Mouse (Mus musculus): ENCODE measurements around the gene Pon2. TPM values are rescaled to one million over a fixed set of nuclear protein-coding genes. Genes with fewer than 3 reads are reported as not detected.

Gene Pon2
- total and polyA plus RNA-seq, 2 experiments = 17.1 to 36.1 TPM

DNA sequence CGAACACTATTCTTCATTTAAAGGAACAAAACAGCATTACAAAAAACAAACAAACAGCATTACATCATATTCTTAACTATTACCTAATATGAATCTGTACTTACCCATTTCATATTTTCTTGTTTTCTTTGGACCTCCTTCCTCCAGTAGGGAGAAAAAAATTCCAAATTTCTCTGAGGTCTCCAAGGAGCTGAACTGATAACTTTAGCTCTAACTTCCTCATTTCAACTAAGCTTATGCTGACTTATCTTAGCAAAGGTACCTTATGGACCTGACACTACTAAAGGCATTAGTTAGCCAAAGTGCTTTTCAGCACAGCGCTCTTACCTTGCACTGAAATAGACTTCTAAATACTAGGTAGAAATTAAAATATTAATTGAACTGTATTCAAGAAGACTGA is 43.4 kb downstream of the Pon2 start:
- H3K9ac ChIP-seq (ENCODE audit: low read depth, low read length) = no peak overlapping the region
- 65% methylated on average over 2 of the region's 2 CpGs for WGBS
- H3K27me3 ChIP-seq (ENCODE audit: control insufficient read depth, insufficient read depth, low read length) = no peaks in the 10 kb centered on the region
- peaks cover 11% of the 10 kb centered on the region; the same call in 1 of the 2 replicates for H3K36me3 ChIP-seq (ENCODE audit: control insufficient read depth, insufficient read depth, low read length)
- H3K79me2 ChIP-seq (ENCODE audit: control insufficient read depth, insufficient read depth, low read length) = no peaks in the 10 kb centered on the region
- peaks cover 7% of the 10 kb centered on the region for H3K4me1 ChIP-seq (ENCODE audit: control insufficient read depth, insufficient read depth, low read length)
- no peak overlapping the region for H3K4me3 ChIP-seq (ENCODE audit: insufficient read depth, low read depth, low read length)
- H3K27ac ChIP-seq (replicated peaks; ENCODE audit: insufficient read depth, low read depth, low read length) = no peak overlapping the region
- peak; percentile 16 for DNase-seq (ENCODE audit: extremely low read depth, low read depth, low spot score)
- TF ChIP-seq POLR2A (IDR thresholded peaks at IDR 0.05; ENCODE audit: extremely low read depth, insufficient read depth, low read length) (no peak), CTCF (IDR thresholded peaks at IDR 0.05; ENCODE audit: low read depth, low read length) (no peak)

DNA sequence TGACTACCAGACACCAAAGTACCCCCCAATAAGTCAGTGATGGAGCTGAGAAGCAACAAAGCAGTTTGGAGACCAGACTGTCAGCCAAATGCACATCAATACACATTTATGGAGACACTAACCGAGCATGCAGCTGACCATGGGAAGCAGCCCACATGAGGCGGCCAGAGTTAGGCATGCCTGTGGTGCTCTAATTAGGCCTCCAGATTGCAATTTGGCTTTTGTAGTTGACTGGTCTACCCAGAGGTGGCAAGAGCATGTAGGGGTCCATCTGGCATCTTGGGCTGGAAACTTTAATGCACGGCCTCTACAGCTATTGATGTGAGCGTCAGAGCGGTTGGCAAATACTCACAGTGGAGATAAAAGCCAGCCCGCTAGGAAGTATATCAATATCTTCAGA is 52.3 kb downstream of the Pon2 start:
- H3K9ac ChIP-seq (ENCODE audit: low read depth, low read length) = no peak overlapping the region
- H3K79me2 ChIP-seq (ENCODE audit: control insufficient read depth, insufficient read depth, low read length) = no peaks in the 10 kb centered on the region
- no peak overlapping the region for H3K4me3 ChIP-seq (ENCODE audit: insufficient read depth, low read depth, low read length)
- H3K4me1 ChIP-seq (ENCODE audit: control insufficient read depth, insufficient read depth, low read length) = no peaks in the 10 kb centered on the region
- no peak for DNase-seq (ENCODE audit: extremely low read depth, low read depth, low spot score)
- peaks cover 42% of the 10 kb centered on the region for H3K36me3 ChIP-seq (ENCODE audit: control insufficient read depth, insufficient read depth, low read length)
- H3K27me3 ChIP-seq (ENCODE audit: control insufficient read depth, insufficient read depth, low read length) = no peaks in the 10 kb centered on the region
- TF ChIP-seq CTCF (IDR thresholded peaks at IDR 0.05; ENCODE audit: low read depth, low read length) (no peak), POLR2A (IDR thresholded peaks at IDR 0.05; ENCODE audit: extremely low read depth, insufficient read depth, low read length) (no peak)
- 94% methylated on average over 6 of the region's 6 CpGs for WGBS
- H3K27ac ChIP-seq (replicated peaks; ENCODE audit: insufficient read depth, low read depth, low read length) = no peak overlapping the region

DNA sequence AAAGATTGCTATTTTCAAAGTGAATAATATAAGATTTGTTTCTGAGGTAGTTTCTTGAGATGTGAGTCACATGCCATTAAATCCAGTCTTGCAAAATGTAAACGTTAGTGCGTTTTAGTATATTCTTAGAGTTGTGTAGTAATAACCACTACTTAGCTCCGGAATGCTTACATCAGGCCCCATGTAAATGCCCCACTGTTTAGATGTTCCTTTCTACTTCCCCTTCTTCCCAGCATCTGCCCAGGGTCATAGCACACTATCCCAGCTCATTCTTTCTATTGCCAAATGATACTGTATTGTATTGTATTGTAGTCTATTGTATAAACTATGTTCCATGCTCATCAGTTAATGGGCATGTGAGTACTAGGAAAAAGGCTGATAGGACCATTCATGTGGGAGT is 59.5 kb downstream of the Pon2 start:
- WGBS = 92% methylated on average over 3 of the region's 3 CpGs
- Histone ChIP-seq H3K36me3 (ENCODE audit: control insufficient read depth, insufficient read depth, low read length) (peaks cover 48% of the 10 kb centered on the region), H3K4me1 (ENCODE audit: control insufficient read depth, insufficient read depth, low read length) (peaks cover 4% of the 10 kb centered on the region), H3K4me3 (ENCODE audit: insufficient read depth, low read depth, low read length) (no peak overlapping the region), H3K9ac (ENCODE audit: low read depth, low read length) (no peak overlapping the region), H3K27ac (replicated peaks; ENCODE audit: insufficient read depth, low read depth, low read length) (no peak overlapping the region), H3K27me3 (ENCODE audit: control insufficient read depth, insufficient read depth, low read length) (no peaks in the 10 kb centered on the region), H3K79me2 (ENCODE audit: control insufficient read depth, insufficient read depth, low read length) (no peaks in the 10 kb centered on the region)
- no peak for TF ChIP-seq CTCF (IDR thresholded peaks at IDR 0.05; ENCODE audit: low read depth, low read length)
- no peak for TF ChIP-seq POLR2A (IDR thresholded peaks at IDR 0.05; ENCODE audit: extremely low read depth, insufficient read depth, low read length)
- DNase-seq (ENCODE audit: extremely low read depth, low read depth, low spot score) = no peak

DNA sequence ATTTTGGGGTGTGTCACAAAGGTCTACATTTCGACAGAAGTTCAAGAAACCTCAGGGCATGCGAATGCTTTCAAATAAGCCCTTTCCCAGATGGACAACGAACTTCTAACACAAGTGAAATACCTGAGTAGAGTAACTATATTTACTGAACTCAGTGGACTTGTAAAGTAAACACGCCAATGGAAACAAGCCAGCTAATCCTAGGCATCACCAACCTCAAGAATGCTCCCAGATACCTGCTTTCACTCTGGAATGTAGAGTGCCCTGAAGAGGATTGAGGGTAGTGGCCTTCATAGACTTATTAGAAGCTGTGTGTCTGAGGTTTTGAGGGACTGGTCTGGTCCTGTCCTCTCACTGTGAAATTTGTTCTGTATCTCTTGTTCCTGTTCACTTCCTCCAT is 60.7 kb downstream of the Pon2 start:
- Histone ChIP-seq H3K9ac (ENCODE audit: low read depth, low read length) (no peak overlapping the region), H3K27me3 (ENCODE audit: control insufficient read depth, insufficient read depth, low read length) (no peaks in the 10 kb centered on the region), H3K4me1 (ENCODE audit: control insufficient read depth, insufficient read depth, low read length) (peaks cover 4% of the 10 kb centered on the region), H3K79me2 (ENCODE audit: control insufficient read depth, insufficient read depth, low read length) (no peaks in the 10 kb centered on the region), H3K36me3 (ENCODE audit: control insufficient read depth, insufficient read depth, low read length) (peaks cover 41% of the 10 kb centered on the region), H3K4me3 (ENCODE audit: insufficient read depth, low read depth, low read length) (no peak overlapping the region), H3K27ac (replicated peaks; ENCODE audit: insufficient read depth, low read depth, low read length) (no peak overlapping the region)
- DNase-seq (ENCODE audit: extremely low read depth, low read depth, low spot score) = peak; percentile 78
- WGBS = 25% methylated on average over 4 of the region's 4 CpGs
- TF ChIP-seq POLR2A (IDR thresholded peaks at IDR 0.05; ENCODE audit: extremely low read depth, insufficient read depth, low read length) (no peak), CTCF (IDR thresholded peaks at IDR 0.05; ENCODE audit: low read depth, low read length) (no peak)

DNA sequence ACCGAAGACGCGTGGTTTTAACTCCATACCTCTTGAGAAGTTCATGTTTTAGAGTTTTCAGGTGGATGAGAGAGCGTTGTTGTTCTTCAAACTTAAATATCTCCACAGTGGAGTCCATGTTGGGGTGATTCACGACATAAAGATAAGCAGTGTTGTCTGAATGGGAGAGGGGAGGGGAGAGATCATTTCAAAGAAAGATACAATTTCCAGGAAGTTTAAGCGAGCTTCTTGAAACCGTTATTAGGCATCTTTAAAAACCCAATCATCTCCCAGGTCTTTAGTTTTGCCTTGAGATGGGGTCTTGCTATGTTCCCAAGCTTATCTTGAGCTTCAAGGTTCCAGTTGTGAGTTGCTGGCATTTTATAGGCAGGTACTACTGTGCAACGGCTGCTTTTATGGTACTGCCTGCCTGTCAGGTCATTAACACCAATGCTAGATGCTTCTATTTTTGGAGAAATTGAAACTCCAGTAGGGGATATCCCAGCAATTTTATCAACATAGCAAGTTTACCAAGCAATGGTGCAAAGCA is 61.3 kb downstream of the Pon2 start:
- 87% methylated on average over 8 of the region's 8 CpGs for WGBS
- TF ChIP-seq CTCF (IDR thresholded peaks at IDR 0.05; ENCODE audit: low read depth, low read length) = no peak
- TF ChIP-seq POLR2A (IDR thresholded peaks at IDR 0.05; ENCODE audit: extremely low read depth, insufficient read depth, low read length) = no peak
- H3K27ac ChIP-seq (replicated peaks; ENCODE audit: insufficient read depth, low read depth, low read length) = no peak overlapping the region

DNA sequence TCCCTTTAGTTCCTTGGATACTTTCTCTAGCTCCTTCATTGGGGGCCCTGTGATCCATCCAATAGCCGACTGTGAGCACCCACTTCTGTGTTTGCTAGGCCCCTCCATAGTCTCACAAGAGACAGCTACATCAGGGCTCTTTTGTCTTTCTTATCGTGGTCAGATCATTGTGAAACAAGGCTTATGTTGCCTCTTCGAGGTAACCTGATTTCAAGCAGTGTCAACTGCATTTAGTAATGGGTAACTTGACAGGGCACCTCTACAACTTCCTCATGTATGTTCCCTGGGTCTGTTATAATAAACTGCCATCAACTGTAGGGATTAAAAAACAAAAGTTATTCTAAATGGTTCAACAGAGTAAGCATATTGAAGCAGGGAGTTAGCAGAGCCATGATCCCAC is 63.7 kb downstream of the Pon2 start:
- 66% methylated on average over 3 of the region's 3 CpGs for WGBS

More for the DNA sequence above, 61.3 kb downstream of the Pon2 start:
- peaks cover 42% of the 10 kb centered on the region for H3K36me3 ChIP-seq (ENCODE audit: control insufficient read depth, insufficient read depth, low read length)
- no peaks in the 10 kb centered on the region for H3K27me3 ChIP-seq (ENCODE audit: control insufficient read depth, insufficient read depth, low read length)
- no peak overlapping the region for H3K9ac ChIP-seq (ENCODE audit: low read depth, low read length)
- peaks cover 4% of the 10 kb centered on the region for H3K4me1 ChIP-seq (ENCODE audit: control insufficient read depth, insufficient read depth, low read length)
- H3K4me3 ChIP-seq (ENCODE audit: insufficient read depth, low read depth, low read length) = no peak overlapping the region
- no peaks in the 10 kb centered on the region for H3K79me2 ChIP-seq (ENCODE audit: control insufficient read depth, insufficient read depth, low read length)
- no peak for DNase-seq (ENCODE audit: extremely low read depth, low read depth, low spot score)

More for the DNA sequence above, 63.7 kb downstream of the Pon2 start:
- H3K4me1 ChIP-seq (ENCODE audit: control insufficient read depth, insufficient read depth, low read length) = peaks cover 4% of the 10 kb centered on the region
- H3K36me3 ChIP-seq (ENCODE audit: control insufficient read depth, insufficient read depth, low read length) = peaks cover 46% of the 10 kb centered on the region
- no peak overlapping the region for H3K9ac ChIP-seq (ENCODE audit: low read depth, low read length)
- no peak overlapping the region for H3K27ac ChIP-seq (replicated peaks; ENCODE audit: insufficient read depth, low read depth, low read length)
- TF ChIP-seq POLR2A (IDR thresholded peaks at IDR 0.05; ENCODE audit: extremely low read depth, insufficient read depth, low read length) (no peak), CTCF (IDR thresholded peaks at IDR 0.05; ENCODE audit: low read depth, low read length) (no peak)
- H3K4me3 ChIP-seq (ENCODE audit: insufficient read depth, low read depth, low read length) = no peak overlapping the region
- H3K27me3 ChIP-seq (ENCODE audit: control insufficient read depth, insufficient read depth, low read length) = no peaks in the 10 kb centered on the region
- H3K79me2 ChIP-seq (ENCODE audit: control insufficient read depth, insufficient read depth, low read length) = no peaks in the 10 kb centered on the region
- no peak for DNase-seq (ENCODE audit: extremely low read depth, low read depth, low spot score)
